Mouse (Mus musculus): Measurements from ENCODE around the gene Kif14.

DNA sequence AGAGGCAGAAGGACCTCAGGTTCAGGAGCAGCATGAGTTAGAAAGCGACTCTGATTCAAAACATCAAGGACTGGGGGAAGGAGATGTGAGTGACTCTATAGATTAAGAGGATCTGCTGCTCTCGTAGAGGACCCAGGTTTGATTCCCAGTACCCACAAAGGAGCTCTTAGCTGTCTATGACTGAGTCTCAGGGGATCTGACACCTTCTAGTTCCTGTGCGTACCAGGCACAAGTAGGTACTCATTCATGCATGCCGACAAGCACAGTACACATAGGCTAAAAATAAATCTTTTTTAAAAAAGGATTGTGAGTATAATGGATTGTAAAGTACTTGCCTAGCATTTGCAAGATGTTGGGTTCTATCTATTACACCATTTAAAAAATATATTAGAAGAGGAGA is 37.2 kb upstream of the Kif14 start:
- TF ChIP-seq ZNF384 (IDR thresholded peaks at IDR 0.05; ENCODE audit: low read depth, low read length) (no peak), ZC3H11A (IDR thresholded peaks at IDR 0.05; ENCODE audit: borderline replicate concordance, low read depth, low read length) (no peak), CHD2 (IDR thresholded peaks at IDR 0.05; ENCODE audit: low read depth, low read length) (no peak)
